Mouse (Mus musculus) hematopoietic stem cell, adult 5-6 weeks (primary cell): ENCODE measurements around the gene Olfr1179. TPM values are rescaled to one million over a fixed set of nuclear protein-coding genes. Genes with fewer than 3 reads are reported as not detected.
"Not testable (repeated sequence)": the region's sequence is repeated elsewhere in the genome, so short reads cannot be mapped to it uniquely, and the experiment has no call there.

Experiments used
- ATAC-seq, 2 experiments: fragments of 125-278 bp in 1 of 2; replicated peaks in 1 of 2; 2 replicates each; pipeline ENCODE4 v1.8.0; 2016 to 2017; ENCODE audit warnings: inconsistent platforms in 2 of 2, mild to moderate bottlenecking in 2 of 2, moderate number of reproducible peaks in 2 of 2, low read depth in 1 of 2, moderate TSS enrichment in 1 of 2; ENCODE audit not compliant: low FRiP score in 2 of 2, poor library complexity in 2 of 2, severe bottlenecking in 2 of 2, insufficient read depth in 1 of 2, low TSS enrichment in 1 of 2
- total RNA-seq: library from RNA; stranded (forward); fragments of 172-1452, 232-1000 nt; gene quantifications from 2 replicates; pipeline ENCODE4 v1.2.3, GENCODE M21; 2017

The Olfr1179 gene
- total RNA-seq: not detected in 2 replicates

DNA sequence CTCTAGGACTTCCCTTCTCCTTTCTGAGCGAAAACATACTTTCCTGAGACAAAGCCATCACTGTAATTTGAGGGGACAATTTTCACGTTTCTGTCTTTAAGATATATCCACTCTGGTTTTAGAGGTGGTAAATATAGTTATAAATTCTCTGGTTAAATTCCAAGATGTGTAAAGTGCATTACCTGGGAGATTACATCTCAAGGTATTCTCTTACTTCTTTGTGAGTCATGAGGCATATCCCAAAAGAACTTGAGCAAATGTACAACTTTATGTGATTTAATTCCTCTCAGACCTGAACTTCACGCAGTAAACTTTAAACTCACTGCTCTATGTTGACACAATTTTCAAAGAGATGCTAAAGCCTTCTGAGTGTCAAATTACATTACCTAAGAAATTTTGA, at the start of gene Olfr1179:
Gene Olfr1179, minus strand, starts transcription at position 101 of the 400 bp plus-strand sequence.
- ATAC-seq: no peak

DNA sequence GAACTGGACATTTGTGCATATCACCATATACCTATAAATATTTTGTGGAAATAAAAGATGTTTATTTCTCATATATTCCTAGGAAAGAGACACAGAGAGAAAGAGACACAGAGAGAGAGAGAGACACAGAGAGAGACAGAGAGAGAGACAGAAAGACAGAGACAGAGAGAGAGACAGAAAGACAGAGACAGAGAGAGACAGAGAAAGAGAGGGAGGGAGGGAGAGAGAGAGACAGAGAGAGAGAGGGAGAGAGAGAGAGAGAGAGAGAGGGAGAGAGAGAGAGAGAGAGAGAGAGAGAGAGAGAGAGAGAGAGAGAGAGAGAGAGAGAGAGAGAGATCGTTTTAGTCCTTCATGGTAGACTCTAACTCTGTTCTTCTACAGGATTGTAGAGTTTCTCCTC, 48.3 kb upstream of the Olfr1179 start, which contains the start of gene Olfr1183:
Gene Olfr1183, plus strand, starts transcription at position 301 of the 400 bp plus-strand sequence.
- not testable (repeated sequence) for ATAC-seq

DNA sequence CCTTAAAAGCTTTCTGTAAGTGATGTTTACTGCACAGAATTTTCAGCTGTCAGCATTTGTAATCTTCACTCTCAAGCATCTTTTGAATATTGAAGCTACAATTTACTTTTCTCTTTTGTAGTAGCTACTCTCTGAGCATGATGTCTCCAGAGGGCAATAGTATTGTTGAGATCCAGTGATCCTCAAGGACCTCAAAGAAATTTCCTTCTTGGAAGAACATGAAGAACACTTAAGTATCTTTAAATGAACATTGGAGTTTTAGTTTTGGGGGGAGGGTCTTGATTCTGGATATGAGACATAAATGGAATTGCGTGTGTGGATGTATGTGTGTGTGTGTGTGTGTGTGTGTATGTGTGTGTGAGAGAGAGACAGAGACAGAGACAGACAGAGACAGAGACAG, 42.8 kb upstream of the Olfr1179 start, which contains the start of gene Gm13757:
Gene Gm13757, minus strand, starts transcription at position 101 of the 400 bp plus-strand sequence.
- no peak for ATAC-seq

DNA sequence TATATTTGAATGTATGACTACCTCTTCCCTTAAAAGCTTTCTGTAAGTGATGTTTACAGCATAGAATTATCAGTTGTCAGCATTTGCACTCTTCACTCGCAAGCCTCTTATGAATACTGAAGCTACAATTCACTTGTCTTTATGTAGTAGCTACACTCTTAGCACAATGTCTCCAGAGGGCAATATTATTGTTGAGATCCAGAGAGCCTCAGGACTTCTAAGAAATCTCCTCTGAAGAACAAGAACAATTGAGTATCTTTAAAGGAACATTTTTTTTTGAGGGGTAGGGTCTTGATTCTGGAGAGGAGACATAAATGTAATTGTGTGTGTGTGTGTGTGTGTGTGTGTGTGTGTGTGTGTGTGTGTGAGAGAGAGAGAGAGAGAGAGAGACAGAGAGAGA, 19.8 kb upstream of the Olfr1179 start, which contains the start of gene Olfr1181:
Gene Olfr1181, minus strand, starts transcription at position 101 of the 400 bp plus-strand sequence.
- ATAC-seq: no peak

DNA sequence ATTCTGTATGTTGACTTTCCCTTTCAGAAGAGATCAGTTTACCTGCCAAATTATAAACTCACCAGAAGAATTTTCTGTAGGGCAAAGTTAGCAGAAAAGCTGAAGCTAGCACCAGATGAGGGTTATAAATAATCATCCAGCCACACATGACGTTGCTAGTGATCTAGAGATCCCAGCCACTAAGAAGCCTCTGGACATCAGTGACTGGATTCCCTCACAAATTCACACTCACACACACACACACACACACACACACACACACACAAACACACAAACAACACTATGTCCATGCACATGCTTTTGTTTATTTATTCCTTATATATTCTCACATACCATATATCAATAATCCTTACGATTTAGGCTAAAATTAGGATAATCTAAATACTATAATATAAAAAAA, 12.8 kb upstream of the Olfr1179 start, which contains the start of gene Olfr1180:
Gene Olfr1180, minus strand, starts transcription at position 101 of the 400 bp plus-strand sequence.
- no peak for ATAC-seq

DNA sequence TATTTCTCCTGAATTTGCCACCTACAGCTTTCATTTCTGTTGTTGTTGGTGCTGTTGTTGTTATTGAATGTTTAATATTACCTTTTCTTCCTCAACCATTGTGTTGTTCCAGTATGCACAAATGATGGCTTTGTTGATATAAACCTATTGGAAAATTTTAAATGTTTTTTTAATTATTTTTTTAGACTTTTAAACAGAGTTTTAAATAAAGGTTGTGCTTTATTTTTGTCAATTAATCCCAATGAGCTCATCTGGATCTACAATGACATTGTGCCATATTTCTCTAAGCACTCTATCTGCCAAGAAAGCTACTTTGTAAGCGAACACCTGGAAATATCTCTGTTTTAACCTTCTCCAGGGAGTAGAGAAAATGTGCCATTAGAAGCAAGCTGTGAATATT, 19.5 kb downstream of the Olfr1179 start, which contains the start of gene Olfr1178:
Gene Olfr1178, plus strand, starts transcription at position 301 of the 400 bp plus-strand sequence.
- ATAC-seq: no peak

DNA sequence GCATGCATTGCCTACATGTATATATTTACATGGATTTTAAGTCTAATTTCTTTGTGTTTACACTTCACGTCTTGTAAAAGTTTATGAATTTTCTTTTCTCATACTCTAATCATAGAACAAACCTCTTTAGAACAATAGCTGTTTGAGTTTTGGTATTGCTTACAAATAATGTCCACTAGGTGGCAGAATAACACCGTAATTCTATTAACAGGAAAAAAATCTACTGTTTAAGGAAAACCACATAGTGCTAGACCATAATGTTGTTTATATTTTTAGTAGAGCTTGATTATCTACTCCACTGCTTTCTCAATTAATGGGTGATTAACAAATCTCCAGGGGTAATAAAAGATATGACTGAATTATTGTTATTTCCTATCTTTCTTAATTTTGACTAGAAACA, 49.9 kb downstream of the Olfr1179 start:
- 0 out of 4 replicates have a peak, but pooled peaks of 1 of the 2 experiments have one; percentile 59 for ATAC-seq

Other genes starting within 250 kb of the Olfr1179 start
- not detected in 2 replicates for gene Olfr1168, start 224.6 kb downstream of the Olfr1179 start, total RNA-seq
- not detected in 2 replicates for gene Olfr1170, start 178.1 kb downstream of the Olfr1179 start, total RNA-seq
- gene Olfr1173, start 126.6 kb downstream of the Olfr1179 start, total RNA-seq: not detected in 2 replicates
- not detected in 2 replicates for gene Olfr1174-ps, start 91.3 kb downstream of the Olfr1179 start, total RNA-seq
- not detected in 2 replicates for gene Olfr1175-ps, start 79.2 kb downstream of the Olfr1179 start, total RNA-seq
- not detected in 2 replicates for gene Olfr1176, start 69.7 kb downstream of the Olfr1179 start, total RNA-seq
- not detected in 2 replicates for gene Olfr1177-ps, start 60.0 kb downstream of the Olfr1179 start, total RNA-seq
- not detected in 2 replicates for gene Olfr1178, start 19.4 kb downstream of the Olfr1179 start, total RNA-seq
- gene Olfr1180, start 12.7 kb upstream of the Olfr1179 start, total RNA-seq: not detected in 2 replicates
- gene Olfr1181, start 19.7 kb upstream of the Olfr1179 start, total RNA-seq: not detected in 2 replicates
- not detected in 2 replicates for gene Gm13757, start 42.7 kb upstream of the Olfr1179 start, total RNA-seq
- gene Olfr1183, start 48.4 kb upstream of the Olfr1179 start, total RNA-seq: not detected in 2 replicates
- gene Olfr1184, start 77.1 kb upstream of the Olfr1179 start, total RNA-seq: not detected in 2 replicates
- gene Olfr1185-ps1, start 86.9 kb upstream of the Olfr1179 start, total RNA-seq: not detected in 2 replicates
- gene Olfr1186, start 112.1 kb upstream of the Olfr1179 start, total RNA-seq: not detected in 2 replicates
- gene Olfr1188, start 150.5 kb upstream of the Olfr1179 start, total RNA-seq: not detected in 2 replicates
- not detected in 2 replicates for gene Olfr1189, start 180.0 kb upstream of the Olfr1179 start, total RNA-seq
- not detected in 2 replicates for gene Olfr1191-ps1, start 234.1 kb upstream of the Olfr1179 start, total RNA-seq
- not detected in 2 replicates for gene Olfr1192-ps1, start 242.1 kb upstream of the Olfr1179 start, total RNA-seq